Mouse (Mus musculus) kidney, adult 9 months (tissue): ENCODE measurements at regions not wholly inside any gene's neighbourhood (a gene's known extent, or its start where the extent isn't known, plus 50 kb on each side); places are given as distances from the start of the nearest gene placed in this dataset.
A peak's percentile ranks its signal among the peaks of the same experiment; 100 is the strongest.

ENCODE experiments used
- DNase-seq: peaks from one replicate; pipeline ENCODE4 v3.0.0; 2022

GRCm38 (mm10) chr3:60698189-60698588 lies 225.6 kb downstream of the Mbnl1 start:
- no peak for DNase-seq

DNA sequence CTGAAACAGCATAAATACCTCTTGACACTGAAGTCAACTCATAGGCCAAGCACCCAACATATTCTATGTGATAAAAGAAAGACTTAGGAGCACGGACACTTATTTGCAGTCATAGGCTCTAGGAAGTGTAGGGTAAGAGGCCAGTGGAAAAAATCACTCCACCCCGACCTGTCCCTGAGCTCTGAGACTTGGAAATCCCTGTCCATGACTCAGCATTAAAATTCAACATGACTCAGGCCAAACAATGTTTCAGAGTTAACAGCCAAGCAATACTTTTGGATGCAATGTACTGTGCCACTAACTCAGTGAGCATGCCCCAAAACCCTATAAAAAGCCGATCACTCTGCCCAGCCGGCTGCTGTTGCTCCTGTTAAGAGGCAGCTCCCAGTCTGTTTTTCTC lies 234.5 kb downstream of the Mbnl1 start:
- DNase-seq: no peak

DNA sequence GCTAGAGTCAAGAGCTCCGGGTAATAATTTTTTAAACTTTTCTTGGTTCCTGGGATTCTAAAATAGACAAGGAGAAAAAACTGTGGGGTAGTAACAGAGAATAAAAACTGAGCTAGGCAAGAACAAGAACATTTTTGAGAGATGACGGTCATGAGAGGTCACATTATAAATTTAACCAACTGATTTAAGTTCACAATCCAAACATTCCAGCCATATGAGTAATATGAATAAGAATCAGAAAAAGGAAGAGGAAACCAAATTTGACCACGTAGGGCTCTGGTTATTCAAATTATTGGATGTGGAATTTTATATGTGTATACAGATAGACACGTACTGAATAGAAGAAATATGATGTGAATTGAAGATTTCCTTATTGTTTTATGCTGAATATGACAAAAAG lies 240.3 kb downstream of the Mbnl1 start:
- no peak for DNase-seq

GRCm38 (mm10) chr3:60720322-60720721 lies 247.7 kb downstream of the Mbnl1 start:
- no peak for DNase-seq

DNA sequence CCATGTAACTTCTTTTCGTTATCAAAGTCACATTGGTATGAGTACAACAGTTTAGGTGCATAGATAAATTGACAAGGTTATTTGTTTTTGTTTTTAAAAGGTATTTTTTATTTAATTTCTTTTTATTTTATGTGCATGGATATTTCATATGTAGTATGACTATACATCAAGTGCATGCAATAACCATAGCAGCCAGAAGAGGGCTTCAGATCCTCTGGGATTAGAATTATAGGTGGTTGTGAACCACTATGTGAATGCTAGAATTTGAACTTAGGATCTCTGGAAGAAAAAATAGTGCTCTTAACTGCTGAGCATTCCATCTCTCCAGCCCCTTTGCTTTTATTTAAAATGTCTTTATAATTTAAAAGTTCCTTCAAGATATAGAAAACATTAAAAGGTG lies 258.7 kb downstream of the Mbnl1 start:
- no peak for DNase-seq

DNA sequence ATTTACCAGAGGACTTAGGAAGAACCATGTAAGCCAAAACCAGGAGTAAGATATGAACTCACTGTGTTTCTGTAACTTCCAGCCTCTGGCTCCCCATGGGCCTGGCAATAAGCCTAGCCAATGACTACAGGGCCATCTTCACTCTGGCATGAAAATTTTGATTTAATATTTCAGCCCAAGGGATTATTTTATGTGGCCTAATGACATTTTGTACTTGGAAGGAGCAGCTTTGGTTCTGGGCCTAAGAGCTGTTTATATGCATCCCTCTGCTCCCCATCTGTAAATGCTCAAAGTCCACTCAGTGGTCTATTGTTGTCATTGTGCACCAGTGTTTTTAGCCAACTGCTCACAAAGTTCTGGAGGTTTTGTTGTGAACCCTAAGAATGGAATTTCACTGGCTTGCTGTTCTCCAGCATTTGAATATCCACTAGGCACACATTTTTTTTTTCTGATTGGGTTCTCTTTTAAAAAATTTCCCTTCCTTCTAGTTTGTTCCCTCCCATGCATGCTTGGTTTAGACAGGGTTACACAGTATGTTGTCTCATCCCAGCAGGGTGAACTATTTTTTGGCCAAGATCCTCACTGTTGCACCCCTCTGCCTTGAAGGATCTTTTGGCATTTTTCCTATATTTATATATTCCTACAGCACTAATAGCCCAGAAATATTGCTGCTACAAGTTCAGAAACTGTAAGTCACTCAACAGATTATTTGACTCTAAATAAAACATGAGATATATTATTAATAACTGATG lies 261.9 kb upstream of the P2ry1 start:
- peak; percentile 54 for DNase-seq

- DNase-seq: no peak
Measured at GRCm38 (mm10) chr3:60741379-60741778, 261.2 kb upstream of the P2ry1 start.

DNA sequence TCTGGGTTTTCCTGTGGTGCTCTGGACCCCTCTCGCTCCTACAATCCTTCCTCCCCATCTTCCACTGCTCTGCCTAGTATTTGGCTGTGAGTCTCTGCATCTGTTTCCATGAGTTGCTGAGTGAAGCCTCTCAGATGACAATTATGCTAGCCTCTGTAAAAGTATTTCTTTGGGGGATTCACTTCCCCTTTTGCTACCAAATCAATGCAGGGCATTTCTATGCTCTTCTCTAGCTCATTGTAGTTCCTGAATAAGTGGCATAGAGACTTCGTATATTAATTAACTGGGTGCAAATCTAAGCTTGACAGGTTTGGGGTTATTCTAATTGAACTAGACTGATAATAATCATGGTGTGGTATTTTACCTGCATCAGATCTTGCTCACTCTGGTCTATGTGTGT lies 260.4 kb upstream of the P2ry1 start:
- DNase-seq: no peak

DNA sequence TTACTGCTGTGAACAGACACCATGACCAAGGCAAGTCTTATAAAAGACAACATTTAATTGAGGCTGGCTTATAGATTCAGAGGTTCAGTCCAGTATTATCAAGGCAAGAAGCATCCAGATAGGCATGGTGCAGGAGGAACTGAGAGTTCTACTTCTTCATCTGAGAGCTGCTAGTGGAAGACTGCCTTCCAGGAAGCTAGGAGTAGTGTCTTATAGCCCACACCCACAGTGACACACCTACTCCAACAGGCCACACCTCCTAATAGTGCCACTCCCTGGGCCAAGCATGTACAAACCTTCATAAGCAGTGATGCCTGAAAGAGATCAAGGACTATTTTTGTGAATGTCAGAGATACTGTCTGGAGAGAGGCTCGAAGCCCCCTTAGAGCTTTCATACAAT lies 257.5 kb upstream of the P2ry1 start:
- no peak for DNase-seq

GRCm38 (mm10) chr3:60758568-60758967 lies 244.0 kb upstream of the P2ry1 start:
- no peak for DNase-seq

- no peak for DNase-seq
Measured at GRCm38 (mm10) chr3:60759046-60759445, 243.5 kb upstream of the P2ry1 start.

DNA sequence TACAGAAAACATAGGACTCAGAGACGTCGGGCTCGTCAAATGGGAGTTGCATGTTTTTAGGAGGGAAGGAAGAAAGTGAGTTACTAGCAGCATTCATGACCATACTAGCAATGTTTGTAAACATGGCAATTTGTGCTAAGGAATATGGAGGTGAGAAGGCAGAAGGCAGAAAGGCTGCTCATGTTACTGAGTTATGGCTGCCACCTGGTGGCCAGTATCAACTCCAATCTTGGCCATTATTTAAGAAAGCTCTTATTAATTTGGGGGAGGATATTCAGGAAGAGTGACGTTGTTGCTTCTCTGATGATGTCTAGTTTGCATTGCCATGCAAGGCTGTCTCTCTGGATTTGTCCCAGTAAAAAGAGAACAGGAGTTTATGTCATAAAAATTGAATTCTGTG lies 239.7 kb upstream of the P2ry1 start:
- peak; percentile 60 for DNase-seq

GRCm38 (mm10) chr3:60765079-60765478 lies 237.5 kb upstream of the P2ry1 start:
- no peak for DNase-seq

- no peak for DNase-seq
Measured at GRCm38 (mm10) chr3:60768996-60769395, 233.6 kb upstream of the P2ry1 start.

- DNase-seq: no peak
Measured at GRCm38 (mm10) chr3:60771866-60772265, 230.7 kb upstream of the P2ry1 start.

- no peak for DNase-seq
Measured at GRCm38 (mm10) chr3:60773383-60773782, 229.2 kb upstream of the P2ry1 start.

- peak; percentile 42 for DNase-seq
Measured at GRCm38 (mm10) chr3:60785137-60785875, 217.3 kb upstream of the P2ry1 start.

- DNase-seq: no peak
Measured at GRCm38 (mm10) chr3:60787989-60788388, 214.6 kb upstream of the P2ry1 start.

- no peak for DNase-seq
Measured at GRCm38 (mm10) chr3:60789441-60789840, 213.2 kb upstream of the P2ry1 start.

- DNase-seq: no peak
Measured at GRCm38 (mm10) chr3:60792166-60792565, 210.4 kb upstream of the P2ry1 start.

DNA sequence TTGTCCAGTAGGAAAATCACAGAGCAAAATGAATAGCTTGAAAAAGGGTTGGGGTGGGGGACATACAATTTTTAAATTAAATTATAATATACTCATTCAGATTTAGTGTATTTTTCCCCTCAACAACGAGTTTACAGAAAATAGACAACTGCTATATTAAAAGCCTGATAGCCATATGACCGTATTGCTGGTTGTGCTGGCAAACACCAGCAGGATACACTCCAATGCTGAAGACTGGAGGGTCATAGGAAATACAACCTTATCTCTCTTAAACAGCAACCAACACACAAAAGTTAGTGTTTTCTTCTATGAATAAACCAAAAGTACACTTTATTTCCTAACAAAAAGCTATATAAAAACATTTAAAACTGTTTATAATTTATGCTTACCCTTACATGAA lies 206.4 kb upstream of the P2ry1 start:
- no peak for DNase-seq

DNA sequence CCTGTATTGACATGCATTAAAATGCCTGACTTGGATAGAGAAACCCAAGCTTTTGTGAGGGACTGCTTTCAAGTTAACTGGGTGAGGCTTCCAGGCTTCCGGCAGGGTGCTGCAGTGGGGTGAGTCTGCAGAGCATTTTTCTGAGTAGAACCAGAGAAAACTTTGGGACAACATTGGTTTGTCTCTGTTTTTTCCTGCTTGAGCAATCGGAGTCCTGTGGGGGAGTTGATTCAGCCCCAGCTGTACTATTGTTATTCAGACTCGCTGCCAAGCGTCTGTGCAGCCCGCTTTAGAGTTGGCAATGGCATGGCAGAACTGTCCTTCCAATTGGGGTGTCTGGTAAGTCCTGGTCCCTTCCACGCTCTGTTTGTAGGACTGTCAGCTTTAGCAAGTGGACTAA lies 204.8 kb upstream of the P2ry1 start:
- DNase-seq: no peak

GRCm38 (mm10) chr3:60798461-60798860 lies 204.1 kb upstream of the P2ry1 start:
- no peak for DNase-seq

GRCm38 (mm10) chr3:60798862-60799261 lies 203.7 kb upstream of the P2ry1 start:
- DNase-seq: no peak
